In the genomic region with DNA sequence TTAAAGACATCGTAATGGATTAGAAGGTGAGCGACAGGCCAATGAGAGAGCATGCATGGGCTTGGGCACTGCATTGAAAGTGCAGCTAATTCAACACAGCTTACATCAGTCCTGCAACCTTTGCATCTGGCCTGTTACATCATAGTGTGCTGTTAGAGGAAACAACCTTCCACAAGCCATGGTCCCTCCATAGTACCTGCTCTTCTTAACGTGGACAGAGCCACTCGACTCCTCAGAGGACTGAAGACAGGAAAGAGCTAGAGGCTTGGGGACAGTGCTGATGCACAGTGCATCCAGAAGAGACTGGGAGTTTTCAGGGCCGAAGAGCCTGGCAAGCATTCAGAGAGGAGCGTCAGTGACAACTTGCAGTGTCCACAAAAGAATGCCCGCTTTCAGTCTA, we compare ENCODE assay signal across 23 mouse cellular contexts.
DNase-seq lines count a peak whose midpoint lies in the region; ATAC-seq lines count a peak whose summit lies in the region.
"Had no signal": no experiment of that assay in that cellular context is flagged by ENCODE, and none has a peak within 500 bp of the region (broad histone marks: within the 10 kb centered on the region; RNA-seq: fewer than 3 reads in every experiment).

No protein-coding gene starts in this region.

- peak overlapping the region; percentile 10 to 27; a peak in 2 of 4 replicates for H3K27ac ChIP-seq in heart, embryonic 14.5 days (replicated peaks in 1 of 2; ENCODE audit: control insufficient read depth in 1 of 2, insufficient read depth in 1 of 2, low read depth in 2 of 2, low read length in 2 of 2)
- H3K27ac ChIP-seq in kidney, embryonic 15.5 days: 0 out of 2 replicates have a peak overlapping the region, but pooled peaks have one; percentile 28
- no peak overlapping the region for H3K27ac ChIP-seq in midbrain, embryonic 13.5 days
- no peak overlapping the region for H3K27ac ChIP-seq in midbrain, embryonic 14.5 days (replicated peaks; ENCODE audit: low read depth, low read length)
- H3K27ac ChIP-seq in stomach, embryonic 16.5 days (ENCODE audit: low read length): 0 out of 2 replicates have a peak overlapping the region, but pooled peaks have one; percentile 0
- H3K27ac ChIP-seq: kidney, postnatal 0 days; left cerebral cortex, adult 2 months; liver, embryonic 15.5 days; lung, embryonic 15.5 days had no signal

- H3K4me1 ChIP-seq in heart, embryonic 14.5 days (ENCODE audit: control insufficient read depth in 2 of 2, insufficient read depth in 2 of 2, low read length in 2 of 2): peaks cover 11 to 29% of the 10 kb centered on the region in 2 experiments
- H3K4me1 ChIP-seq in kidney, embryonic 15.5 days: 0 out of 2 replicates have a peak, but pooled peaks cover 5% of the 10 kb centered on the region
- H3K4me1 ChIP-seq in midbrain, embryonic 13.5 days (replicated peaks): 0 out of 2 replicates have a peak, but pooled peaks cover 2% of the 10 kb centered on the region
- no peaks in the 10 kb centered on the region for H3K4me1 ChIP-seq in midbrain, embryonic 14.5 days (ENCODE audit: control insufficient read depth, insufficient read depth, low read length)
- peaks cover 8% of the 10 kb centered on the region; the same call in 1 of the 2 replicates for H3K4me1 ChIP-seq in stomach, embryonic 16.5 days (ENCODE audit: control insufficient read depth, insufficient read depth, low read length)
- H3K4me1 ChIP-seq: lung, embryonic 15.5 days had no signal

- no peak overlapping the region for H3K9ac ChIP-seq in heart, embryonic 14.5 days (ENCODE audit: low read length)
- no peak overlapping the region for H3K9ac ChIP-seq in kidney, embryonic 15.5 days
- no peak overlapping the region for H3K9ac ChIP-seq in midbrain, embryonic 13.5 days (replicated peaks)
- H3K9ac ChIP-seq in midbrain, embryonic 14.5 days (replicated peaks; ENCODE audit: low read length): no peak overlapping the region
- H3K9ac ChIP-seq in stomach, embryonic 16.5 days (ENCODE audit: low read length): no peak overlapping the region
- H3K9ac ChIP-seq: forebrain, postnatal 0 days; liver, embryonic 15.5 days; lung, embryonic 15.5 days had no signal

- H3K4me3 ChIP-seq in heart, embryonic 14.5 days (ENCODE audit: control insufficient read depth in 1 of 2, insufficient read depth in 1 of 2, low read depth in 1 of 2, low read length in 2 of 2): no peak overlapping the region
- H3K4me3 ChIP-seq in kidney, embryonic 15.5 days (replicated peaks): no peak overlapping the region
- no peak overlapping the region for H3K4me3 ChIP-seq in midbrain, embryonic 13.5 days (replicated peaks)
- H3K4me3 ChIP-seq in midbrain, embryonic 14.5 days (replicated peaks; ENCODE audit: low read depth, low read length): no peak overlapping the region
- no peak overlapping the region for H3K4me3 ChIP-seq in stomach, embryonic 16.5 days (replicated peaks; ENCODE audit: low read length)
- H3K4me3 ChIP-seq: left cerebral cortex, adult 2 months; liver, embryonic 15.5 days; lung, embryonic 15.5 days had no signal

- H3K27me3 ChIP-seq in heart, embryonic 14.5 days (ENCODE audit: control insufficient read depth, insufficient read depth, low read length): no peaks in the 10 kb centered on the region
- H3K27me3 ChIP-seq in kidney, embryonic 15.5 days: no peaks in the 10 kb centered on the region
- no peaks in the 10 kb centered on the region for H3K27me3 ChIP-seq in midbrain, embryonic 13.5 days
- H3K27me3 ChIP-seq in midbrain, embryonic 14.5 days (ENCODE audit: control insufficient read depth, insufficient read depth, low read length): no peaks in the 10 kb centered on the region
- no peaks in the 10 kb centered on the region for H3K27me3 ChIP-seq in stomach, embryonic 16.5 days (ENCODE audit: control insufficient read depth, insufficient read depth, low read length)
- H3K27me3 ChIP-seq: CH12.LX; liver, embryonic 15.5 days; lung, embryonic 15.5 days; megakaryocyte, embryonic 14.5 days; Patski had no signal

- 63% methylated on average over 7 of the region's 7 CpGs for WGBS in heart, embryonic 14.5 days
- 91% methylated on average over 7 of the region's 7 CpGs for WGBS in kidney, embryonic 15.5 days
- WGBS in midbrain, embryonic 13.5 days: 82% methylated on average over 7 of the region's 7 CpGs
- WGBS in midbrain, embryonic 14.5 days: 82% methylated on average over 7 of the region's 7 CpGs
- 89% methylated on average over 7 of the region's 7 CpGs for WGBS in stomach, embryonic 16.5 days

- no peak overlapping the region for H3K4me2 ChIP-seq in heart, embryonic 14.5 days (ENCODE audit: low read length)
- no peak overlapping the region for H3K4me2 ChIP-seq in kidney, embryonic 15.5 days
- no peak overlapping the region for H3K4me2 ChIP-seq in midbrain, embryonic 13.5 days (replicated peaks)
- H3K4me2 ChIP-seq in midbrain, embryonic 14.5 days (ENCODE audit: low read length): no peak overlapping the region
- H3K4me2 ChIP-seq in stomach, embryonic 16.5 days (ENCODE audit: low read depth, low read length): no peak overlapping the region
- H3K4me2 ChIP-seq: lung, embryonic 15.5 days had no signal

- H3K36me3 ChIP-seq in heart, embryonic 14.5 days (ENCODE audit: control insufficient read depth, insufficient read depth, low read length): peaks cover 25% of the 10 kb centered on the region
- H3K36me3 ChIP-seq in kidney, embryonic 15.5 days: peaks cover 10% of the 10 kb centered on the region; the same call in 1 of the 2 replicates
- no peaks in the 10 kb centered on the region for H3K36me3 ChIP-seq in midbrain, embryonic 13.5 days
- no peaks in the 10 kb centered on the region for H3K36me3 ChIP-seq in midbrain, embryonic 14.5 days (ENCODE audit: control insufficient read depth, insufficient read depth, low read length)
- no peaks in the 10 kb centered on the region for H3K36me3 ChIP-seq in stomach, embryonic 16.5 days (ENCODE audit: control insufficient read depth, insufficient read depth, low read length)
- H3K36me3 ChIP-seq: liver, embryonic 15.5 days; lung, embryonic 15.5 days had no signal

- no peaks in the 10 kb centered on the region for H3K9me3 ChIP-seq in heart, embryonic 14.5 days (ENCODE audit: control insufficient read depth, low read length)
- H3K9me3 ChIP-seq in kidney, embryonic 15.5 days (replicated peaks): no peaks in the 10 kb centered on the region
- no peaks in the 10 kb centered on the region for H3K9me3 ChIP-seq in midbrain, embryonic 13.5 days
- no peaks in the 10 kb centered on the region for H3K9me3 ChIP-seq in midbrain, embryonic 14.5 days (ENCODE audit: control insufficient read depth, low read length)
- H3K9me3 ChIP-seq in stomach, embryonic 16.5 days (replicated peaks; ENCODE audit: control insufficient read depth, low read length): no peaks in the 10 kb centered on the region
- H3K9me3 ChIP-seq: G1E; liver, embryonic 15.5 days; lung, embryonic 15.5 days; megakaryocyte, embryonic 14.5 days had no signal

- DNase-seq in heart, adult 11 months: no peak
- no peak for DNase-seq in kidney, postnatal 25 days
- DNase-seq in midbrain, embryonic 14.5 days: no peak
- DNase-seq in spleen, adult 12 weeks (ENCODE audit: low spot score): no peak
- DNase-seq: adrenal gland, postnatal 36 days; cerebellum, adult 9-10 months; forebrain, postnatal 0 days; gastrocnemius, postnatal 25 days; lung, postnatal 36 days; right cerebral cortex, postnatal 14 days; spleen, adult 18-20 months had no signal

- no peak for ATAC-seq in heart, embryonic 14.5 days (ENCODE audit: insufficient number of reproducible peaks, insufficient read depth, low FRiP score, low read depth)
- ATAC-seq in kidney, embryonic 15.5 days (replicated peaks; ENCODE audit: low FRiP score): 0 out of 2 replicates have a peak, but pooled peaks have one; percentile 12
- 0 out of 2 replicates have a peak, but pooled peaks have one; percentile 30 for ATAC-seq in midbrain, embryonic 13.5 days
- ATAC-seq in midbrain, embryonic 14.5 days (ENCODE audit: low FRiP score, low TSS enrichment): no peak
- ATAC-seq in stomach, embryonic 16.5 days (ENCODE audit: insufficient read depth, low FRiP score): no peak

Comparison
In these comparisons a context has a peak if more than half of its experiments do, and no peak if none do; other contexts are left out.
1. ATAC-seq: peak in kidney, embryonic 15.5 days (single experiment) and midbrain, embryonic 13.5 days (single experiment); none in heart, embryonic 14.5 days (single experiment), midbrain, embryonic 14.5 days (single experiment) and stomach, embryonic 16.5 days (single experiment).
2. H3K27ac ChIP-seq: peak in heart, embryonic 14.5 days (2 of 2), kidney, embryonic 15.5 days (single experiment) and stomach, embryonic 16.5 days (single experiment); none in midbrain, embryonic 13.5 days (single experiment) and midbrain, embryonic 14.5 days (single experiment).